Mouse (Mus musculus) CH12.LX (cell line): Measurements from ENCODE around the gene Gm10031. TPM values are rescaled to one million over a fixed set of nuclear protein-coding genes. Genes with fewer than 3 reads are reported as not detected.

Source experiments
- DNase-seq: peaks from one replicate; pipeline ENCODE4 v3.0.0-alpha.2; 2013; ENCODE audit errors: extremely low read depth
- H3K27ac ChIP-seq: 2 replicates; pipeline ENCODE4 v1.5.1; 2012; ENCODE audit warnings: low read depth, mild to moderate bottlenecking, control low read depth, moderate library complexity; ENCODE audit not compliant: insufficient read depth
- H3K27me3 ChIP-seq: replicated peaks from 2 replicates; pipeline ENCODE3; 2012; ENCODE audit warnings: inconsistent platforms
- H3K36me3 ChIP-seq, 2 experiments: replicated peaks in 1 of 2; 2 replicates each; pipeline versions ENCODE3 to v1.6.1; 2012; ENCODE audit warnings: inconsistent platforms in 1 of 2, low read length in 1 of 2, mild to moderate bottlenecking in 1 of 2, mixed read lengths in 1 of 2, moderate library complexity in 1 of 2; ENCODE audit not compliant: control insufficient read depth in 1 of 2, insufficient read depth in 1 of 2
- H3K4me1 ChIP-seq, 2 experiments: 2 replicates each; pipeline ENCODE4 v1.6.1; 2012; ENCODE audit warnings: inconsistent platforms in 1 of 2, moderate library complexity in 1 of 2; ENCODE audit not compliant: insufficient read depth in 2 of 2, control insufficient read depth in 1 of 2
- H3K4me2 ChIP-seq: 2 replicates; pipeline ENCODE4 v1.6.1; 2012; ENCODE audit warnings: low read depth, mild to moderate bottlenecking, control low read depth; ENCODE audit not compliant: poor library complexity, insufficient read depth, severe bottlenecking
- H3K4me3 ChIP-seq, 3 experiments: fragments of 150-350 bp in 1 of 3; sonication (generic) in 1 of 3; replicated peaks in 1 of 3; 2 replicates each; pipeline versions ENCODE3 to v1.5.1; 2011 to 2012; ENCODE audit warnings: low read depth in 2 of 3, low read length in 2 of 3, mild to moderate bottlenecking in 2 of 3, moderate library complexity in 2 of 3, control low read depth in 1 of 3, improper control_type of control experiment in 1 of 3, inconsistent platforms in 1 of 3, mixed read lengths in 1 of 3; ENCODE audit not compliant: poor library complexity in 1 of 3
- H3K79me2 ChIP-seq: replicated peaks from 2 replicates; pipeline ENCODE4 v1.6.1; 2012; ENCODE audit warnings: mild to moderate bottlenecking, moderate library complexity; ENCODE audit not compliant: control insufficient read depth, poor library complexity, insufficient read depth, severe bottlenecking; ENCODE audit errors: extremely low read depth
- H3K9ac ChIP-seq: 2 replicates; pipeline ENCODE4 v1.6.1; 2012; ENCODE audit warnings: low read depth, mild to moderate bottlenecking, control low read depth, moderate library complexity; ENCODE audit not compliant: insufficient read depth
- H3K9me3 ChIP-seq: replicated peaks from 2 replicates; pipeline ENCODE3; 2012; ENCODE audit warnings: low read length, inconsistent platforms, mixed read lengths
- BHLHE40 ChIP-seq: IDR thresholded peaks from 2 replicates; pipeline ENCODE4 v1.6.1; 2011; ENCODE audit warnings: mild to moderate bottlenecking, low read depth, low read length, improper control_type of control experiment
- CHD1 ChIP-seq: IDR thresholded peaks from 2 replicates; pipeline ENCODE4 v1.6.1; 2012; ENCODE audit warnings: low read depth, low read length, improper control_type of control experiment, inconsistent platforms
- CHD2 ChIP-seq: IDR thresholded peaks from 2 replicates; pipeline ENCODE4 v1.6.1; 2011; ENCODE audit warnings: low read length, improper control_type of control experiment
- E2F4 ChIP-seq: IDR thresholded peaks from 2 replicates; pipeline ENCODE4 v1.6.1; 2011; ENCODE audit warnings: low read depth, low read length, improper control_type of control experiment; ENCODE audit not compliant: insufficient replicate concordance
- EP300 ChIP-seq: IDR thresholded peaks from 2 replicates; pipeline ENCODE4 v1.6.1; 2011; ENCODE audit warnings: low read length, improper control_type of control experiment
- ETS1 ChIP-seq: conservative IDR thresholded peaks from 2 replicates; pipeline ENCODE4 v1.6.1; 2012; ENCODE audit warnings: low read depth, mild to moderate bottlenecking, inconsistent platforms, low read length, improper control_type of control experiment, moderate library complexity
- GABPA ChIP-seq: IDR thresholded peaks from 2 replicates; pipeline ENCODE4 v1.6.1; 2012; ENCODE audit warnings: low read depth, low read length, improper control_type of control experiment, inconsistent platforms; ENCODE audit not compliant: insufficient replicate concordance
- HCFC1 ChIP-seq: IDR thresholded peaks from 2 replicates; pipeline ENCODE4 v1.6.1; 2012; ENCODE audit warnings: low read depth, mild to moderate bottlenecking, inconsistent platforms, low read length, improper control_type of control experiment
- JUN ChIP-seq: IDR thresholded peaks from 2 replicates; pipeline ENCODE4 v1.6.1; 2011; ENCODE audit warnings: low read depth, mild to moderate bottlenecking, low read length, improper control_type of control experiment, moderate library complexity; ENCODE audit not compliant: insufficient read depth
- MAFK ChIP-seq: IDR thresholded peaks from 2 replicates; pipeline ENCODE4 v1.6.1; 2011; ENCODE audit warnings: low read length, improper control_type of control experiment; ENCODE audit not compliant: insufficient replicate concordance
- MAX ChIP-seq: IDR thresholded peaks from 2 replicates; pipeline ENCODE4 v1.6.1; 2011; ENCODE audit warnings: low read length, improper control_type of control experiment
- MAZ ChIP-seq: IDR thresholded peaks from 2 replicates; pipeline ENCODE4 v1.6.1; 2012; ENCODE audit warnings: low read depth, mild to moderate bottlenecking, inconsistent platforms, low read length, improper control_type of control experiment, moderate library complexity
- MXI1 ChIP-seq: IDR thresholded peaks from 2 replicates; pipeline ENCODE4 v1.6.1; 2011; ENCODE audit warnings: mild to moderate bottlenecking, low read depth, low read length, improper control_type of control experiment
- MYC ChIP-seq: IDR thresholded peaks from 2 replicates; pipeline ENCODE4 v1.6.1; 2011; ENCODE audit warnings: low read depth, mild to moderate bottlenecking, improper control_type of control experiment, low read length
- NELFE ChIP-seq: IDR thresholded peaks from 2 replicates; pipeline ENCODE4 v1.6.1; 2011; ENCODE audit warnings: low read depth, low read length, improper control_type of control experiment
- POLR2AphosphoS2 ChIP-seq: IDR thresholded peaks from 2 replicates; pipeline ENCODE4 v1.6.1; 2011; ENCODE audit warnings: low read depth, low read length, improper control_type of control experiment
- RCOR1 ChIP-seq: conservative IDR thresholded peaks from 2 replicates; pipeline ENCODE4 v1.6.1; 2012; ENCODE audit warnings: low read depth, mild to moderate bottlenecking, inconsistent platforms, low read length, improper control_type of control experiment
- SMC3 ChIP-seq: IDR thresholded peaks from 2 replicates; pipeline ENCODE4 v1.6.1; 2011; ENCODE audit warnings: low read depth, low read length, improper control_type of control experiment
- TCF12 ChIP-seq: IDR thresholded peaks from 2 replicates; pipeline ENCODE4 v1.6.1; 2014; ENCODE audit warnings: low read depth, mild to moderate bottlenecking, inconsistent platforms, low read length, improper control_type of control experiment
- UBTF ChIP-seq: IDR thresholded peaks from 2 replicates; pipeline ENCODE4 v1.6.1; 2012; ENCODE audit warnings: low read depth, mild to moderate bottlenecking, inconsistent platforms, low read length, improper control_type of control experiment, moderate library complexity
- USF2 ChIP-seq: conservative IDR thresholded peaks from 2 replicates; pipeline ENCODE4 v1.6.1; 2011; ENCODE audit warnings: low read depth, low read length, improper control_type of control experiment
- ZKSCAN1 ChIP-seq: IDR thresholded peaks from 2 replicates; pipeline ENCODE4 v1.6.1; 2012; ENCODE audit warnings: low read depth, inconsistent platforms, low read length, improper control_type of control experiment, borderline replicate concordance
- ZMIZ1 ChIP-seq: IDR thresholded peaks from 2 replicates; pipeline ENCODE4 v1.6.1; 2012; ENCODE audit warnings: low read depth, mild to moderate bottlenecking, inconsistent platforms, low read length, improper control_type of control experiment
- ZNF384 ChIP-seq: IDR thresholded peaks from 2 replicates; pipeline ENCODE4 v1.6.1; 2012; ENCODE audit warnings: low read depth, low read length, improper control_type of control experiment, inconsistent platforms
- dilution Hi-C: fragments of 300-500 bp; cut with MboI; formaldehyde crosslinking; loops from 2 replicates; pipeline ENCODE4 v1.14.3; 2020; ENCODE audit warnings: low sequenced_read_pairs; ENCODE audit not compliant: extremely low pct_unique_long_range_greater_than_20kb, extremely low pct_ligation_motif_present
- in situ Hi-C: fragments of 300-500 bp; cut with MboI; formaldehyde crosslinking; loops from 3 replicates; pipeline ENCODE4 v1.14.3; 2019; ENCODE audit warnings: low sequenced_read_pairs, low pct_ligation_motif_present, low pct_unique_long_range_greater_than_20kb, mixed read lengths
- polyA plus RNA-seq: library from polyadenylated mRNA; unstranded; fragments of >175 nt; gene quantifications from 2 replicates; pipeline ENCODE4 v1.2.1, GENCODE M21; 2012; ENCODE audit warnings: low read depth; ENCODE audit not compliant: insufficient read length
- total RNA-seq, 2 experiments: library from RNA; depleted of rRNA; stranded (reverse); fragments of 300-350 nt in 1 of 2; fragments of >200 nt in 1 of 2; gene quantifications; 2 replicates each; pipeline ENCODE4 v1.2.3; 2012 to 2014

Gm10031 gene
- total and polyA plus RNA-seq, 3 experiments, result 15.2 to 44.8 (median 22.8) TPM

DNA sequence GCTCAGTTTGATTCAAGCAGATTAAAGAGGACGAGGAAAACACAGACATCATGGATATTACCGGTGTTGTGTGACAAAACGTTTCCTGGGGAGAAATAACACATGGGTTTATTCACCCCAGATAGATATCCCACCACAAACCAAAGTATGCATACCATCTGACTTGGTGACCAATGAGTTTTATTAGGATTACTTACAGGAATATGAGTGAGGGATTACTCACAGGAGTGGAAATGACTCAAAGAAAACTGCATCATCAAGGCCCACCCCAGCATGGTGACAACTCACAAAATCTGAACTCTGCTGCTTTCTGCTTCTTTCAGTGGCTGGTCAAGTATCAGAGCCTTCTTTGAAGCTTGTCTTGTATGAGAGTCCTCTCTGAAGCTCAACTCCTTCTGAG is 16.1 kb upstream of the Gm10031 start:
- Histone ChIP-seq H3K4me3 (no peak overlapping the region), H3K27me3 (no peaks in the 10 kb centered on the region), H3K9ac (no peak overlapping the region), H3K27ac (no peak overlapping the region), H3K9me3 (peaks cover 4% of the 10 kb centered on the region), H3K79me2 (no peaks in the 10 kb centered on the region), H3K4me1 (no peaks in the 10 kb centered on the region), H3K4me2 (no peak overlapping the region), H3K36me3 (no peaks in the 10 kb centered on the region)
- DNase-seq, result no peak
- dilution Hi-C loops, result no loop called here
- in situ Hi-C loops, result no loop called here
- TF ChIP-seq MXI1 (no peak), ZNF384 (no peak), CHD1 (no peak), MYC (no peak), UBTF (no peak), BHLHE40 (no peak), CHD2 (no peak), USF2 (no peak), RCOR1 (no peak), SMC3 (no peak), POLR2AphosphoS2 (no peak), MAFK (no peak), ZMIZ1 (no peak), GABPA (no peak), MAX (no peak)

DNA sequence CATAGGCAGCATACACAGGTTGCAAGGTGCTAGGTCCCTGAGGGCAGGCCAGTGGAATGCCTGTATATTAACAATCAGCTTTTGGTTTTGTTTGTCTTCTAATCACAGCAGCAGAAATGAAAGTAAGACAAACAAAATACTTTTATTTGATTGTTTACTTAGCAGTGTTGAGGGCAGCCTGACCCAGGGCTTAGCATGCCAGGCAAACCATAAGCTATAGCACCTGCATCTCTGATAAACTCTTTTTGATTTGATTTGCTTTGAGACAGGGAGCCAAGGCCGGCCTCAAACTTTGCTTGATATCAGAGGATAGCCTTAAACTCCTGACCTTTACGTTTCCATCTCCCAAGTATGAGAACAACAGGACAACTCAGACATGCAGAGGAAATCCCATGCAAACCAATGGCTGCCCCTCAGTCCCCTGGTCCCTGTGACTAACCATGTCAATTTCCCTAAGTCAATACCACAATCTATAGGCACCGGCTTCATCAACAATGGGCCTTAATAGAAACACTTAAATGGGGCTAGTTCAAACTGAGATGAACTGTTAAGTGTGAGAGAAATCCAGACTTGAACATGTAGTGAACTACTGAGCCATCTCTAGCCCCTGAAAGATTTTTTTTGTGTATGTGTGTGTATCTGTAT is 3.6 kb upstream of the Gm10031 start:
- Histone ChIP-seq H3K9me3 (no peaks in the 10 kb centered on the region), H3K27me3 (no peaks in the 10 kb centered on the region), H3K79me2 (no peaks in the 10 kb centered on the region)
- TF ChIP-seq HCFC1 (no peak), MYC (no peak), CHD1 (no peak), EP300 (no peak), MAZ (no peak), TCF12 (no peak), JUN (no peak), MAX (no peak), ZNF384 (no peak), ETS1 (no peak), GABPA (no peak), NELFE (no peak), E2F4 (no peak), UBTF (no peak), MXI1 (no peak), CHD2 (no peak), POLR2AphosphoS2 (no peak), MAFK (no peak), ZKSCAN1 (no peak)
- TF ChIP-seq, all 38 proteins: peak for 0
- dilution Hi-C loops, result no loop called here
- Histone ChIP-seq H3K4me3 (no peak overlapping the region), H3K27ac (no peak overlapping the region), H3K4me2 (no peak overlapping the region), H3K4me1 (peaks cover 0 to 7% of the 10 kb centered on the region in 2 experiments; a peak in 2 of 4 replicates), H3K36me3 (no peaks in the 10 kb centered on the region), H3K9ac (no peak overlapping the region)
- no peak for DNase-seq
- in situ Hi-C loops, result no loop called here
